Mouse (Mus musculus) hindbrain, embryonic 12.5 days (tissue): ENCODE results near the gene Adgrl3. TPM values are rescaled to one million over a fixed set of nuclear protein-coding genes. Genes with fewer than 3 reads are reported as not detected.

Experiments used
- ATAC-seq: fragments of 200-750 bp; cut with Nextera tagmentation; 2 replicates; pipeline ENCODE4 v1.8.0; 2017; ENCODE audit warnings: moderate TSS enrichment; ENCODE audit not compliant: low FRiP score
- H3K27ac ChIP-seq: fragments of 300-500 bp; sonication (generic); 2 replicates; pipeline ENCODE4 v1.5.1; 2016; ENCODE audit warnings: mild to moderate bottlenecking
- H3K27me3 ChIP-seq: fragments of 300-500 bp; sonication (generic); 2 replicates; pipeline ENCODE4 v1.6.1; 2016; ENCODE audit warnings: mild to moderate bottlenecking
- H3K36me3 ChIP-seq: fragments of 300-500 bp; sonication (generic); 2 replicates; pipeline ENCODE4 v1.6.1; 2016; ENCODE audit warnings: mild to moderate bottlenecking
- H3K4me1 ChIP-seq: fragments of 300-500 bp; sonication (generic); 2 replicates; pipeline ENCODE4 v1.6.1; 2016
- H3K4me2 ChIP-seq: fragments of 300-500 bp; sonication (generic); replicated peaks from 2 replicates; pipeline ENCODE4 v1.6.1; 2016; ENCODE audit warnings: mild to moderate bottlenecking
- H3K4me3 ChIP-seq: fragments of 300-500 bp; sonication (generic); 2 replicates; pipeline ENCODE4 v1.5.1; 2016; ENCODE audit warnings: mild to moderate bottlenecking
- H3K9ac ChIP-seq: fragments of 300-500 bp; sonication (generic); 2 replicates; pipeline ENCODE4 v1.6.1; 2016; ENCODE audit warnings: mild to moderate bottlenecking, moderate library complexity
- H3K9me3 ChIP-seq: fragments of 300-500 bp; sonication (generic); replicated peaks from 2 replicates; pipeline ENCODE4 v1.6.1; 2016; ENCODE audit warnings: mild to moderate bottlenecking
- WGBS: fragments of 180-500 bp; shearing (Covaris S2); methylation state at CpG from one replicate; pipeline ENCODE4 v1.1.7; 2016; 5-methylcytosine and 5-hydroxymethylcytosine counted together
- polyA plus RNA-seq: library from polyadenylated mRNA; unstranded; fragments of >200 nt; fragmentation: Nextera tagmentation; extraction: Ambion mirVana; gene quantifications from 2 replicates; pipeline ENCODE4 v1.2.1, GENCODE M21; 2016

The Adgrl3 gene
- polyA plus RNA-seq, 1 experiment from 2014 or later = 54.9 TPM

- 64% methylated on average over 2 of the region's 2 CpGs for WGBS
- no peak overlapping the region for H3K4me3 ChIP-seq
- no peak for ATAC-seq
- H3K27ac ChIP-seq = no peak overlapping the region
- no peak overlapping the region for H3K4me2 ChIP-seq
- no peaks in the 10 kb centered on the region for H3K9me3 ChIP-seq
- no peaks in the 10 kb centered on the region for H3K36me3 ChIP-seq
- no peaks in the 10 kb centered on the region for H3K27me3 ChIP-seq
- H3K9ac ChIP-seq = no peak overlapping the region
- peaks cover 3% of the 10 kb centered on the region; the same call in 1 of the 2 replicates for H3K4me1 ChIP-seq
These were observed 634.0 kb downstream of the Adgrl3 start for GRCm38 (mm10) chr5:81653941-81654340.

- H3K27me3 ChIP-seq = no peaks in the 10 kb centered on the region
- no peak overlapping the region for H3K4me2 ChIP-seq
- peak overlapping the region; percentile 52 for H3K27ac ChIP-seq
- no peak overlapping the region for H3K9ac ChIP-seq
- H3K36me3 ChIP-seq = peaks cover 1% of the 10 kb centered on the region; the same call in 1 of the 2 replicates
- peaks cover 5% of the 10 kb centered on the region; the same call in 1 of the 2 replicates for H3K4me1 ChIP-seq
- peak; percentile 90 for ATAC-seq
- no peak overlapping the region for H3K4me3 ChIP-seq
- H3K9me3 ChIP-seq = no peaks in the 10 kb centered on the region
- WGBS = 23% methylated on average over 6 of the region's 6 CpGs
These were observed 641.9 kb downstream of the Adgrl3 start for GRCm38 (mm10) chr5:81661611-81662390.

- no peak overlapping the region for H3K9ac ChIP-seq
- 69% methylated on average over 4 of the region's 4 CpGs for WGBS
- peaks cover 3% of the 10 kb centered on the region; the same call in 1 of the 2 replicates for H3K36me3 ChIP-seq
- H3K27ac ChIP-seq = no peak overlapping the region
- no peak for ATAC-seq
- no peaks in the 10 kb centered on the region for H3K9me3 ChIP-seq
- no peak overlapping the region for H3K4me2 ChIP-seq
- H3K27me3 ChIP-seq = no peaks in the 10 kb centered on the region
- no peak overlapping the region for H3K4me3 ChIP-seq
- H3K4me1 ChIP-seq = no peaks in the 10 kb centered on the region
These were observed 651.1 kb downstream of the Adgrl3 start for GRCm38 (mm10) chr5:81671025-81671424.

DNA sequence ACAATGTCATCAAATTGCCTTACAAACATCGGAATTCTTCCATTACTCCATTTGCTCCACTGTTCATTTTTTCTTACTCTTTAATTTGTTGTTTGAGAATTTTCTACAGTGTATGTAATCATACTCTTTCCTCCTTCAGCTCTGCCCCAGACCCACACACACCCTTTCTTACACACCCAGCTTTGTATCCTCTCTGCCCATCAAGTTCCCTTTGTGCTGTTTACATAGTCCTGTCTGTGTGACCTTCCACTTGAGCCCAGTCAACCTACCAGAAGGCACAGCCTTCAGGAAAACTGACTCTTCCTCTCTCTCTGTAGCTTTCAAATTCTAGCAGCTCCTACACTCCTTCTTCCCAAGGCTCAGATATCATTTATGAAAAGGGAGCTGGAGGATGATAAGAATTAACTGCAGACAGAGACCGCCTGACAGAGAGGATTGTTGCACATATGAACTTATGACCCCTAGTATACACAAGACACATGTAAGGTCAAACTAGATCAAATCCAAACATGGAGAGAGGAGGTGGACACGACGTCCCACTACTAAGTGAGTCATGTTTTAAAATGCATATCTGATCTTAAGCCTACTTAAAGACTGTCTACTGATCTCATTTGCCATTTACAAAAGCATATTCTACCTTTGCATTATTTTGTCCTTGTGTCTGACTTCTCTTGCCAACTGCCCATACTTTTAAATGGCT, 654.5 kb downstream of the Adgrl3 start:
- H3K27me3 ChIP-seq = no peaks in the 10 kb centered on the region
- H3K27ac ChIP-seq = no peak overlapping the region
- H3K4me1 ChIP-seq = no peaks in the 10 kb centered on the region
- no peak for ATAC-seq
- H3K4me2 ChIP-seq = no peak overlapping the region
- H3K36me3 ChIP-seq = no peaks in the 10 kb centered on the region
- H3K9ac ChIP-seq = no peak overlapping the region
- 70% methylated on average over 4 of the region's 4 CpGs for WGBS
- H3K4me3 ChIP-seq = no peak overlapping the region
- H3K9me3 ChIP-seq = no peaks in the 10 kb centered on the region

DNA sequence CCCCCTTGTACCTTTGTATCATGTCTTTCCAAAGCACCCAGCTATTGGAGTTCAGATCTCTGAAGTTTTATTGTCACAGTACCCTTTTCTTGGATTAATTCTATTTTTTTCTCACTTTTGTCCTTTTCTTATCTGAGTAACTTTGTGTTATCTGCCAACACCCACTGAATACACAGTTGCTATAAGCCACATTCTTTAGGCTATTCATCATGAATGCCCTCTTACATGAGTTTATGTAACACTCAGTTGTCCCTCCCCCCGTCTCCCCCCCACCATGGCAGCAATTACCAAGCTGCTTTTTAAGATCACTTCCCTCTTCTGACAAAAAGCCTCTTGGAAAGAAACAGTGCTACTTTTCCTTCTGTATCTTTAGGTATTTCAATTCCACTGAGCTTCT, 655.0 kb downstream of the Adgrl3 start:
- Histone ChIP-seq H3K36me3 (no peaks in the 10 kb centered on the region), H3K9ac (no peak overlapping the region), H3K27ac (no peak overlapping the region), H3K4me3 (no peak overlapping the region), H3K9me3 (no peaks in the 10 kb centered on the region), H3K4me2 (no peak overlapping the region), H3K4me1 (no peaks in the 10 kb centered on the region), H3K27me3 (no peaks in the 10 kb centered on the region)
- WGBS = 85% methylated on average over 1 of the region's 1 CpGs
- ATAC-seq = no peak

DNA sequence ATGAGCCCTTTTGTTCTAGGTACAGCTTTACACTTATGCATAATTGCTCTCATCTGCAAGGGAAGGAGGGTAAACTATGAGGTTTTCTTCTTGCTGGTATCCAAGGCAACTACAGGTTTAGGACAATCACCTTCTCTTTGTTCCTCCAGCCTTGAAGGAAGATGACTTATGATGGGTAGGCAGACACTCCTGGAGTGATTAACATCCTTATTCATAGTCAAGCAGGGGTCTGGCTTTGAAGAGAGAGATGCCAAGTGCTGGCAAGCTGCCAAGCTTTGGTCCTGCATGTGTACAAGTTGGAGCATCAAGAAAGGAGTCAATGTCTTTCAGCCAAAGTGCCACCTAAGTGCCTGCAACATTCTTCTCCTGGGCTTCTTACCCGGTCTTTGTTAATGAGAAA, 657.0 kb downstream of the Adgrl3 start:
- 96% methylated on average over 1 of the region's 1 CpGs for WGBS
- no peak for ATAC-seq
- H3K36me3 ChIP-seq = no peaks in the 10 kb centered on the region

DNA sequence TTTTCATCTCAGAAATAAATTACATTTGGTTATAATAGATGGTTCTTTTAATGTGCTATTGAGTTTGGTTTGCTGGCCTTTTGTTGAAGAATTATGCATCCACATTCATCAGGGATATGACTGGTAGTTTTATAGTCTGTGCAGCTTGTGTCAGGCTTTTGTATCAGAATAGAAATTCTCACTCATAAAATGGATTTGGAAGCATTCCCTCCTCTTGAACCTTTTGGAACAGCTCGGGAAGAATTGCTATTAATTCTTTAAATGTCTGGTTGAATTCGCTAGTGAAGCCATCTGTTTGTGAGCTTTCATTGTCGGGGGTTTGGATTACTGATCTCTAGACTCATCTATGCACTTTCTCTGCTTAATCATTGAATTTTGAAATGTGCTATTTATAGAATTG, 666.3 kb downstream of the Adgrl3 start:
- 86% methylated on average over 3 of the region's 3 CpGs for WGBS

More for the DNA sequence above, 657.0 kb downstream of the Adgrl3 start:
- no peaks in the 10 kb centered on the region for H3K9me3 ChIP-seq
- no peak overlapping the region for H3K27ac ChIP-seq
- no peaks in the 10 kb centered on the region for H3K27me3 ChIP-seq
- no peak overlapping the region for H3K4me3 ChIP-seq
- H3K4me1 ChIP-seq = no peaks in the 10 kb centered on the region
- H3K9ac ChIP-seq = no peak overlapping the region
- no peak overlapping the region for H3K4me2 ChIP-seq

DNA sequence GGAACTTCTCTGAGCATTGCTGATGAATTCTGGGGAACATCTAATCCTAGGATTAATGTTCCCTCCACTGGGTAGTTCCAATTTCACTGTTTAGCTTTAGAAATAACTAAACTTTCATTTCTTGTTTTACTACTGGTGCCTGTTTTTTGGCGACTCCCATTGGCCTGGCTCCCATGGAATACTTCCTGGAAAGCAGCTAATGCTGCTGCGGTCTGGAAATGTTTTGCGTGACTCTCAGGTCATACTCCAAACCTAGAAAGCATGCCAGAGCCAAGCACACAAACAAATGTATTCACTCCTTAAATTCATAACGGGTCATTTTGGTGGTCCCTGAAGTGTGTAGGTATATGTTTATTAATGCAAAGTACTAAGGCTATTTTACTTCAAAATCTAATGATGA, 666.9 kb downstream of the Adgrl3 start:
- 90% methylated on average over 4 of the region's 4 CpGs for WGBS
- ATAC-seq = no peak
- Histone ChIP-seq H3K27me3 (no peaks in the 10 kb centered on the region), H3K4me3 (no peak overlapping the region), H3K4me2 (no peak overlapping the region), H3K9me3 (no peaks in the 10 kb centered on the region), H3K27ac (no peak overlapping the region), H3K36me3 (no peaks in the 10 kb centered on the region), H3K9ac (no peak overlapping the region), H3K4me1 (no peaks in the 10 kb centered on the region)

More for the DNA sequence above, 666.3 kb downstream of the Adgrl3 start:
- Histone ChIP-seq H3K27me3 (no peaks in the 10 kb centered on the region), H3K4me1 (no peaks in the 10 kb centered on the region), H3K9ac (no peak overlapping the region), H3K27ac (no peak overlapping the region), H3K9me3 (no peaks in the 10 kb centered on the region), H3K4me3 (no peak overlapping the region), H3K36me3 (no peaks in the 10 kb centered on the region), H3K4me2 (no peak overlapping the region)
- no peak for ATAC-seq

GRCm38 (mm10) chr5:81729620-81730019, 709.7 kb downstream of the Adgrl3 start:
- H3K4me2 ChIP-seq = no peak overlapping the region
- no peak overlapping the region for H3K27ac ChIP-seq
- H3K9ac ChIP-seq = no peak overlapping the region
- 0 out of 2 replicates have a peak, but pooled peaks cover 3% of the 10 kb centered on the region for H3K36me3 ChIP-seq
- H3K4me3 ChIP-seq = no peak overlapping the region
- WGBS = 56% methylated on average over 3 of the region's 3 CpGs
- no peak for ATAC-seq
- H3K4me1 ChIP-seq = peaks cover 3% of the 10 kb centered on the region
- no peaks in the 10 kb centered on the region for H3K27me3 ChIP-seq
- no peaks in the 10 kb centered on the region for H3K9me3 ChIP-seq

GRCm38 (mm10) chr5:81736008-81736407, 716.1 kb downstream of the Adgrl3 start:
- ATAC-seq = no peak
- H3K27me3 ChIP-seq = no peaks in the 10 kb centered on the region
- no peak overlapping the region for H3K4me2 ChIP-seq
- no peak overlapping the region for H3K27ac ChIP-seq
- 61% methylated on average over 3 of the region's 3 CpGs for WGBS
- H3K36me3 ChIP-seq = no peaks in the 10 kb centered on the region
- no peaks in the 10 kb centered on the region for H3K4me1 ChIP-seq
- no peaks in the 10 kb centered on the region for H3K9me3 ChIP-seq
- no peak overlapping the region for H3K9ac ChIP-seq
- H3K4me3 ChIP-seq = no peak overlapping the region

- no peak overlapping the region for H3K4me3 ChIP-seq
- peak; percentile 86 for ATAC-seq
- no peaks in the 10 kb centered on the region for H3K9me3 ChIP-seq
- no peaks in the 10 kb centered on the region for H3K4me1 ChIP-seq
- H3K27me3 ChIP-seq = no peaks in the 10 kb centered on the region
- H3K27ac ChIP-seq = peak overlapping the region; percentile 40
- H3K4me2 ChIP-seq = no peak overlapping the region
- 45% methylated on average over 3 of the region's 3 CpGs for WGBS
- H3K36me3 ChIP-seq = no peaks in the 10 kb centered on the region
- no peak overlapping the region for H3K9ac ChIP-seq
These were observed 718.5 kb downstream of the Adgrl3 start for GRCm38 (mm10) chr5:81738286-81739032.

- Histone ChIP-seq H3K4me2 (no peak overlapping the region), H3K4me3 (no peak overlapping the region), H3K4me1 (no peaks in the 10 kb centered on the region), H3K9me3 (no peaks in the 10 kb centered on the region), H3K27ac (no peak overlapping the region), H3K36me3 (no peaks in the 10 kb centered on the region), H3K9ac (no peak overlapping the region), H3K27me3 (no peaks in the 10 kb centered on the region)
- ATAC-seq = no peak
- 94% methylated on average over 3 of the region's 3 CpGs for WGBS
These were observed 732.5 kb downstream of the Adgrl3 start for GRCm38 (mm10) chr5:81752426-81752825.
